Mouse (Mus musculus): ENCODE data around the gene Mab21l3. TPM values are rescaled to one million over a fixed set of nuclear protein-coding genes. Genes with fewer than 3 reads are reported as not detected.

Gene Mab21l3
- polyA plus RNA-seq, 1 experiment = 0.05 TPM

- H3K27ac ChIP-seq (ENCODE audit: control insufficient read depth, insufficient read depth, low read depth, low read length) = no peak overlapping the region
- H3K4me1 ChIP-seq (ENCODE audit: control insufficient read depth, insufficient read depth, low read length) = peaks cover 9% of the 10 kb centered on the region
- H3K27me3 ChIP-seq (ENCODE audit: control insufficient read depth, insufficient read depth, low read length) = no peaks in the 10 kb centered on the region
- TF ChIP-seq CTCF (IDR thresholded peaks at IDR 0.05; ENCODE audit: control insufficient read depth, insufficient read depth, insufficient replicate concordance, low read depth, low read length) (peak; percentile 86), POLR2A (IDR thresholded peaks at IDR 0.05; ENCODE audit: control insufficient read depth, low read depth, low read length) (no peak)
- no peak overlapping the region; the same call in 1 of the 2 replicates for H3K4me3 ChIP-seq (ENCODE audit: control insufficient read depth, low read depth, low read length)
- H3K36me3 ChIP-seq (ENCODE audit: control insufficient read depth, insufficient read depth, low read length) = no peaks in the 10 kb centered on the region
These were observed 53.2 kb downstream of the Mab21l3 start for GRCm38 (mm10) chr3:101795387-101796039.

DNA sequence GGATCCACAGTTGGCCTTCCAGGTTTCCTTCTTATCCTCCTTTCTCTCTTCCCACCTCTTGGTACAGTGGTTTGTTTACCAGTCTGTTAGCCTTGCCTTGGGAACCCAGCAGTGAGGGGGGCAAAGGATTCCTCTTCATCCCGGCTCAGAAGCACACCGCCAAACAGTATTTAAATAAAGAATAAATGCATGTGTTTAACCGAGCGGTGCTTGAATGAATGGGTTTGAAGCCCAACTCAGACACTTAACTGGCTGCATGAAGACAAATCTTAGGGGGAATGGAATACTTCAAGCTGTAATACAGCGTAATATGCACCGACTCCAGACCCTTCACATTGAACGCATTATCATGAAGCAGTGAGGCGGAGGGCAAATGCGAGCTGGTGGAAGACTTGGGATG lies 54.1 kb downstream of the Mab21l3 start:
- TF ChIP-seq POLR2A (IDR thresholded peaks at IDR 0.05; ENCODE audit: control insufficient read depth, low read depth, low read length) (no peak), CTCF (IDR thresholded peaks at IDR 0.05; ENCODE audit: control insufficient read depth, insufficient read depth, insufficient replicate concordance, low read depth, low read length) (no peak)
- no peak overlapping the region for H3K27ac ChIP-seq (ENCODE audit: control insufficient read depth, insufficient read depth, low read depth, low read length)
- no peaks in the 10 kb centered on the region for H3K36me3 ChIP-seq (ENCODE audit: control insufficient read depth, insufficient read depth, low read length)
- peaks cover 5% of the 10 kb centered on the region for H3K4me1 ChIP-seq (ENCODE audit: control insufficient read depth, insufficient read depth, low read length)
- H3K27me3 ChIP-seq (ENCODE audit: control insufficient read depth, insufficient read depth, low read length) = no peaks in the 10 kb centered on the region
- no peak overlapping the region for H3K4me3 ChIP-seq (ENCODE audit: control insufficient read depth, low read depth, low read length)

DNA sequence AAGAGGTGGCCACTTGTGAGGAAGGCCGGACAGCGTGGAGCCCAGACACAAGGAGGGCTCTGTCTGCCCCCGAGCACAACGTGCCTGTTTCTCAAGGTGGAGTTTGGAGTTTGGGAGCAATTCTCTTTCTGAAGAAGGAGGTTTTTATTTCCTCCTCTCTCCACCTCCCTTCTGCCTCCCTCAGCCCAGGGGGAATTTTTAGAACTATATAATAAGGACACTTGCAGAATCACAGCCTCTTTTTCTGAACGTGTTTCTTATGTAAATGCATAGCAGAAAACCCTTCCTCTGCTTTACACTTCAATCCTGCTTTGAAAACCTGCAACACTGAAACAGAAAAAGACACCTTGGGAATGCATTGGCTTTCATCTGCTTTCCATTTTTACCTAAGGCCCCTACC lies 54.7 kb downstream of the Mab21l3 start:
- Histone ChIP-seq H3K27ac (ENCODE audit: control insufficient read depth, insufficient read depth, low read depth, low read length) (no peak overlapping the region), H3K4me1 (ENCODE audit: control insufficient read depth, insufficient read depth, low read length) (peaks cover 5% of the 10 kb centered on the region), H3K36me3 (ENCODE audit: control insufficient read depth, insufficient read depth, low read length) (no peaks in the 10 kb centered on the region), H3K27me3 (ENCODE audit: control insufficient read depth, insufficient read depth, low read length) (no peaks in the 10 kb centered on the region), H3K4me3 (ENCODE audit: control insufficient read depth, low read depth, low read length) (no peak overlapping the region)
- TF ChIP-seq CTCF (IDR thresholded peaks at IDR 0.05; ENCODE audit: control insufficient read depth, insufficient read depth, insufficient replicate concordance, low read depth, low read length) (no peak), POLR2A (IDR thresholded peaks at IDR 0.05; ENCODE audit: control insufficient read depth, low read depth, low read length) (no peak)

GRCm38 (mm10) chr3:101792191-101792590 lies 56.6 kb downstream of the Mab21l3 start:
- Histone ChIP-seq H3K4me1 (ENCODE audit: control insufficient read depth, insufficient read depth, low read length) (peaks cover 5% of the 10 kb centered on the region), H3K27me3 (ENCODE audit: control insufficient read depth, insufficient read depth, low read length) (no peaks in the 10 kb centered on the region), H3K36me3 (ENCODE audit: control insufficient read depth, insufficient read depth, low read length) (no peaks in the 10 kb centered on the region), H3K27ac (ENCODE audit: control insufficient read depth, insufficient read depth, low read depth, low read length) (no peak overlapping the region), H3K4me3 (ENCODE audit: control insufficient read depth, low read depth, low read length) (no peak overlapping the region)
- TF ChIP-seq CTCF (IDR thresholded peaks at IDR 0.05; ENCODE audit: control insufficient read depth, insufficient read depth, insufficient replicate concordance, low read depth, low read length) = no peak
- TF ChIP-seq POLR2A (IDR thresholded peaks at IDR 0.05; ENCODE audit: control insufficient read depth, low read depth, low read length) = no peak

DNA sequence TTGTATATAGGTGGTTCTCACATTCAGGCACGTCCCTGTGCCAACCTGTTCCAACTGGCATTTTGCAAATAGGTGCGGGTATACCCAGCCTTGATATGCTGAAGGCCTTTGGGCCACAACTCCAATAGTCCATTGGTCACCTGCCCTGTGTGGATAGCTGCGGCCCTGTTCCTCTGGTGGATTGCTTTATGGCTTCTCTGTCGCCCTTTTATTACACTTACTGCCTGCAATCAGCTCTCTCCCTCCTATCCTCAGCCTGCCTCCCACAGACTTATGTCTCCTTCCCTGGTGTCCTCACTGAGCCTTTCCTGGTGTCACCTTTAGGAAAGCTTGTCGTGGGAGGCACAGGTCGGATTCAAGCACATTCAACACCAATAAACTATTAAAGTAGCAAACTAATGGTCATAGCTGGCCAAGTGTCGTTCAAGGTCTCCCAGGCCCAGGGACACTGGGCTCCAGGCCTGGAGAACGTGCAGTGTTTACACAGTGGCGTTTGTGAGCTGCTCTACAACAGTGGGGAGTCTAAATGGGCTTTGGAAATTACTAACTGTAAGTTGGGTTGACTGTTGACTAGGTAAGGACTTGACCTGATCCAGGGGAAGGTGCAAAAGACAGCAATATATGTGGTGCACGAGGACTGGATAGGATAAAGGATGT lies 63.9 kb downstream of the Mab21l3 start:
- Histone ChIP-seq H3K4me1 (ENCODE audit: control insufficient read depth, insufficient read depth, low read length) (no peaks in the 10 kb centered on the region), H3K27me3 (ENCODE audit: control insufficient read depth, insufficient read depth, low read length) (no peaks in the 10 kb centered on the region), H3K36me3 (ENCODE audit: control insufficient read depth, insufficient read depth, low read length) (no peaks in the 10 kb centered on the region), H3K4me3 (ENCODE audit: control insufficient read depth, low read depth, low read length) (no peak overlapping the region), H3K27ac (ENCODE audit: control insufficient read depth, insufficient read depth, low read depth, low read length) (no peak overlapping the region)
- TF ChIP-seq CTCF (IDR thresholded peaks at IDR 0.05; ENCODE audit: control insufficient read depth, insufficient read depth, insufficient replicate concordance, low read depth, low read length) (no peak), POLR2A (IDR thresholded peaks at IDR 0.05; ENCODE audit: control insufficient read depth, low read depth, low read length) (no peak)

- no peak overlapping the region for H3K4me3 ChIP-seq (ENCODE audit: control insufficient read depth, low read depth, low read length)
- no peaks in the 10 kb centered on the region for H3K36me3 ChIP-seq (ENCODE audit: control insufficient read depth, insufficient read depth, low read length)
- H3K4me1 ChIP-seq (ENCODE audit: control insufficient read depth, insufficient read depth, low read length) = no peaks in the 10 kb centered on the region
- H3K27me3 ChIP-seq (ENCODE audit: control insufficient read depth, insufficient read depth, low read length) = no peaks in the 10 kb centered on the region
- TF ChIP-seq CTCF (IDR thresholded peaks at IDR 0.05; ENCODE audit: control insufficient read depth, insufficient read depth, insufficient replicate concordance, low read depth, low read length) (no peak), POLR2A (IDR thresholded peaks at IDR 0.05; ENCODE audit: control insufficient read depth, low read depth, low read length) (no peak)
- H3K27ac ChIP-seq (ENCODE audit: control insufficient read depth, insufficient read depth, low read depth, low read length) = no peak overlapping the region
These were observed 65.0 kb downstream of the Mab21l3 start for GRCm38 (mm10) chr3:101783793-101784192.

- Histone ChIP-seq H3K27ac (ENCODE audit: control insufficient read depth, insufficient read depth, low read depth, low read length) (no peak overlapping the region), H3K36me3 (ENCODE audit: control insufficient read depth, insufficient read depth, low read length) (no peaks in the 10 kb centered on the region), H3K27me3 (ENCODE audit: control insufficient read depth, insufficient read depth, low read length) (no peaks in the 10 kb centered on the region), H3K4me1 (ENCODE audit: control insufficient read depth, insufficient read depth, low read length) (no peaks in the 10 kb centered on the region), H3K4me3 (ENCODE audit: control insufficient read depth, low read depth, low read length) (no peak overlapping the region)
- TF ChIP-seq CTCF (IDR thresholded peaks at IDR 0.05; ENCODE audit: control insufficient read depth, insufficient read depth, insufficient replicate concordance, low read depth, low read length) = no peak
- TF ChIP-seq POLR2A (IDR thresholded peaks at IDR 0.05; ENCODE audit: control insufficient read depth, low read depth, low read length) = no peak
These were observed 67.8 kb downstream of the Mab21l3 start for GRCm38 (mm10) chr3:101780874-101781483.
